Mouse (Mus musculus): ENCODE results near the gene Fam13c. TPM values are rescaled to one million over a fixed set of nuclear protein-coding genes. Genes with fewer than 3 reads are reported as not detected.

Fam13c gene
- total RNA-seq, 2 experiments from 2014 or later = 41.3 to 42.4 TPM

GRCm38 (mm10) chr10:70598081-70598515 lies 157.8 kb downstream of the Fam13c start:
- DNase-seq = no peak
- intact Hi-C loops (cut with DNase I) = loop anchor here (5.0 to 10.0 kb wide), 3 partner anchors 117 to 354 kb away; no protein-coding TSS in a partner anchor

GRCm38 (mm10) chr10:70598516-70599125 lies 158.3 kb downstream of the Fam13c start:
- intact Hi-C loops (cut with DNase I) = loop anchor here (5.0 to 10.0 kb wide), 3 partner anchors 116 to 354 kb away; no protein-coding TSS in a partner anchor
- peak; percentile 71 for DNase-seq

- intact Hi-C loops (cut with DNase I) = loop anchor here (5.0 to 10.0 kb wide), 3 partner anchors 115 to 353 kb away; no protein-coding TSS in a partner anchor
- DNase-seq = peak; percentile 96
Measured at GRCm38 (mm10) chr10:70599126-70599924, 159.0 kb downstream of the Fam13c start.

GRCm38 (mm10) chr10:70599925-70600305 lies 159.6 kb downstream of the Fam13c start:
- intact Hi-C loops (cut with DNase I) = loop anchor here (5.0 to 10.0 kb wide), 4 partner anchors 42 to 352 kb away; no protein-coding TSS in a partner anchor
- DNase-seq = no peak

Other genes starting within 250 kb of the Fam13c start
- 1 to 10 TPM in 1 of 2 experiments, not detected in 1; 1.1 TPM for gene Mrln, start 235.8 kb upstream of the Fam13c start, total RNA-seq (2021)
- 1 to 10 TPM; 3.7 to 4.7 TPM for gene Slc16a9, start 195.4 kb upstream of the Fam13c start, total RNA-seq (2021)
- gene Phyhipl, start 215.5 kb downstream of the Fam13c start, total RNA-seq (2021) = 100 to 1,000 TPM; 137 to 154 TPM

Data from left cerebral cortex, postnatal 4 days (tissue).